Mouse (Mus musculus): ENCODE measurements around the gene Stac2. TPM values are rescaled to one million over a fixed set of nuclear protein-coding genes. Genes with fewer than 3 reads are reported as not detected.

Stac2 gene
- polyA plus RNA-seq, 1 experiment from 2014 or later: 7.9 TPM

DNA sequence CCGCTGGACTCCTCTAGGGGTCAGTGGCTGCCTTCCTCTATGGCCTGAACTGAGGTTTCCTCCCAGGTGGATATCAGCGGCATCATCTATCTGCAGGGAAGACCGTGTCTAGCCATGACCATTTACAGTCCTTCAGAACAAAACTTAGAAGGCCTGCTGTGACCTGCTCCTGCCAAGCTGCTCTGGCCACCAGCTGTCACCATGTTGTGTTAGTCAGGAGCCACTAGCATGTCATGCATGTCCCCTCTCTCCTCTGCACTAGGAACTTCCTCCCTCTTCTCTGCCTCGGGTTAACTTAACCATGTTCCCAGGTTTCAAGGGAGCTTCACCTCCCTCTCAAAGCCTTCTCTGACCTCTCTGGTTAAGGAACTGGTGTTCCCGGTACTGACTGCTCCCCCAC is 53.5 kb downstream of the Stac2 start:
- H3K9me3 ChIP-seq (ENCODE audit: control insufficient read depth, low read length): no peaks in the 10 kb centered on the region
- ATAC-seq: no peak
- no peak overlapping the region for H3K4me2 ChIP-seq (ENCODE audit: low read length)
- no peak overlapping the region for H3K4me3 ChIP-seq (ENCODE audit: low read length)
- peaks cover 8% of the 10 kb centered on the region; the same call in 1 of the 2 replicates for H3K36me3 ChIP-seq (ENCODE audit: control insufficient read depth, insufficient read depth, low read length)
- H3K9ac ChIP-seq (ENCODE audit: low read depth, low read length): no peak overlapping the region
- WGBS: 59% methylated on average over 5 of the region's 5 CpGs
- H3K27me3 ChIP-seq (replicated peaks; ENCODE audit: control insufficient read depth, insufficient read depth, low read length): no peaks in the 10 kb centered on the region
- peaks cover 9% of the 10 kb centered on the region for H3K4me1 ChIP-seq (ENCODE audit: control insufficient read depth, insufficient read depth, low read depth, low read length)
- no peak overlapping the region for H3K27ac ChIP-seq (ENCODE audit: low read depth, low read length)

DNA sequence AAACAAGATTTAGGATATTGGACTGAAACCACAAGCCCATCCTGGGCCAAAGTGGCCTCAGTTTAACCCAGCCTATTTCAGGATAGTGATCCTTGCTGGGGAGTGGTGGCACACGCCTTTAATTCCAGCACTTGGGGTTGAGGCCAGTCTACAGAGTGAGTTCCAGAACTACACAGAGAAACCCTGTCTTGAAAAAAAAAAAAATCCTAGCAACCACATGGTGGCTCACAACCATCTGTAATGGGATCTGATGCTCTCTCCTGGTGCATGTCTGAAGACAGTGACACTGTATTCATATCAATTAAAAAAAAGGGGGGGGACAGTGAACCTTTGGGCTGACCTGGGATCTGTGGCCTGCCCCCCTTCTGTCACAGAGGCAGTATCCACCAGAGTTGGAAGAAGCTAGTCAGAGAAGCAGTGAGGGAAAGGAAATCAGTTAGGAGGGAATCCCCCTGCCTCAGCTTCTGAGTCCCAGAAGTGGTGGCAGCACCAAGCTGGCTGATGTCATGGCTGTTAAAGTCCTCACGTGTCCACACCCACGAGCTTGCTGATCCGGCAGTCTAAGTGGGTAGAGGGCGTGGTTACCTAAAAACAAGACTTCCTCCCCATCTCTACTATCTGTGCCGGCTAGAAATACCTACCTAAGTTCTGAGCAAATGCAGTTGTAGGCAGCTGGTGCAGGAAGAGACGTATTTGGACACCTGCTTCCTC is 54.2 kb downstream of the Stac2 start:
- ATAC-seq: no peak
- Histone ChIP-seq H3K27me3 (replicated peaks; ENCODE audit: control insufficient read depth, insufficient read depth, low read length) (no peaks in the 10 kb centered on the region), H3K36me3 (ENCODE audit: control insufficient read depth, insufficient read depth, low read length) (peaks cover 3% of the 10 kb centered on the region; the same call in 1 of the 2 replicates), H3K4me3 (ENCODE audit: low read length) (no peak overlapping the region), H3K4me1 (ENCODE audit: control insufficient read depth, insufficient read depth, low read depth, low read length) (peaks cover 9% of the 10 kb centered on the region), H3K27ac (ENCODE audit: low read depth, low read length) (no peak overlapping the region), H3K9me3 (ENCODE audit: control insufficient read depth, low read length) (no peaks in the 10 kb centered on the region), H3K9ac (ENCODE audit: low read depth, low read length) (no peak overlapping the region), H3K4me2 (ENCODE audit: low read length) (no peak overlapping the region)
- 67% methylated on average over 7 of the region's 7 CpGs for WGBS

DNA sequence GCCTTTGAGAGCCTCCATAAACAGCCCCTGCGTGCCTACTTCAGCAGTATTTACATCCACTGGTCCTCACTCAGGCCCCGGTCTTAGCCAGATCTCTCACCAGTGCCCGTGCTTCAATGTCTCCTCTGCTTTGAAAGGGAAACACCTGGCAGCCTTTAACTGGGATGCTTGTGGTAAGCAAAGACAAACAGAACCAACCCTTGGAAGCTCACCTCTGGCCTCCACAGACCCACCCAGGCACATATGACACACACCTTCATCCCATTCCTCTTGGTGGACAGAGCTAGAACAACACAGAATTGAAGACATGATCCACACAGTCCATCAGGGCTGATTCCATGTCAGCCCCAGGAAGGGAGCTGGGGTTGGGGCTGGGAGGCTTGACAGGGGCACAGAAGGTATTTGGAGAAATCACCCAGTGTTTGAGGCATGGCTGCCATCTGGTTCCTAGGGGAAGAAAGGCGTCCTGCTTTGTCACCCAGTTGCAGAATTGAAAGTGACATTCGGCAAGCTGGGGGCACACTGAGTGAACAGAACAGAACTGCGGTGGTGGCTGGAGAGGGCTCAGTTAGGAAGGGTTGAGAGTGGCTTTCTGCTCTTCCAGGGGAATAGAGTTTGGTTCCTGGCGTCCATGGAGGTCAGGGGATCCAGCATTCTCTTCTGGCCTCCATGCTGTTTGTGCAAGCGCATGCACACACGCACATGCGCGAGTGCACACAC is 55.0 kb downstream of the Stac2 start:
- Histone ChIP-seq H3K9ac (ENCODE audit: low read depth, low read length) (no peak overlapping the region), H3K27ac (ENCODE audit: low read depth, low read length) (no peak overlapping the region), H3K9me3 (ENCODE audit: control insufficient read depth, low read length) (no peaks in the 10 kb centered on the region), H3K4me1 (ENCODE audit: control insufficient read depth, insufficient read depth, low read depth, low read length) (peaks cover 9% of the 10 kb centered on the region), H3K4me3 (ENCODE audit: low read length) (no peak overlapping the region), H3K4me2 (ENCODE audit: low read length) (no peak overlapping the region), H3K36me3 (ENCODE audit: control insufficient read depth, insufficient read depth, low read length) (peaks cover 3% of the 10 kb centered on the region; the same call in 1 of the 2 replicates), H3K27me3 (replicated peaks; ENCODE audit: control insufficient read depth, insufficient read depth, low read length) (no peaks in the 10 kb centered on the region)
- whole genome bisulfite sequencing: 78% methylated on average over 11 of the region's 11 CpGs
- ATAC-seq: no peak

DNA sequence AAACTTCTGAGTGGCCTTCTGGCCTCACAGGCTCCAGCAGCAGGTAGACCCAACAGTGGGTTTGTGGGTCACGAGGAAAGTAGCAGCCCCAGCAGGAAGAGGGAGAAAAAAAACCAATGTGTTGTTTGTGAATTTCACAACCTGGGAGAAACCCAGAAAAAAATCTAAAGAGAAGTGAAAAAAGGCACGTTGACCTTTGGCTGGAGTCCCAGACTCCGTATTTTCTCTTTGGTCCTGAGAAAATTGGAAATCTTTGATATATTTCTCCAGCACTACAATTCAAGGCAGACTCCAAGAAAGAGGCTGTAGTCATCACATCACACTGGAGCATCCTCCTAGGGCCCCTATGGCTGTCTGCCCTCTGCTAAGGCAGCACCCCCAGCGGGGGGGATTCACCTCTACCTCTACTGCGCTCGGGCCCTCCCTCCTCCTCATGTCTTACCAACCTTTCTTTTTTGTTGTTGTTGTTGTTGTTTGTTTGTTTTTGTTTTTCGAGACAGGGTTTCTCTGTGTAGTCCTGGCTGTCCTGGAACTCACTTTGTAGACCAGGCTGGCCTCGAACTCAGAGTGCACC is 55.8 kb downstream of the Stac2 start:
- H3K4me3 ChIP-seq (ENCODE audit: low read length): no peak overlapping the region
- 75% methylated on average over 8 of the region's 8 CpGs for WGBS
- no peak overlapping the region for H3K9ac ChIP-seq (ENCODE audit: low read depth, low read length)
- H3K9me3 ChIP-seq (ENCODE audit: control insufficient read depth, low read length): no peaks in the 10 kb centered on the region
- no peaks in the 10 kb centered on the region for H3K36me3 ChIP-seq (ENCODE audit: control insufficient read depth, insufficient read depth, low read length)
- H3K4me2 ChIP-seq (ENCODE audit: low read length): no peak overlapping the region
- H3K4me1 ChIP-seq (ENCODE audit: control insufficient read depth, insufficient read depth, low read depth, low read length): peaks cover 6% of the 10 kb centered on the region
- no peaks in the 10 kb centered on the region for H3K27me3 ChIP-seq (replicated peaks; ENCODE audit: control insufficient read depth, insufficient read depth, low read length)
- H3K27ac ChIP-seq (ENCODE audit: low read depth, low read length): no peak overlapping the region
- no peak for ATAC-seq

DNA sequence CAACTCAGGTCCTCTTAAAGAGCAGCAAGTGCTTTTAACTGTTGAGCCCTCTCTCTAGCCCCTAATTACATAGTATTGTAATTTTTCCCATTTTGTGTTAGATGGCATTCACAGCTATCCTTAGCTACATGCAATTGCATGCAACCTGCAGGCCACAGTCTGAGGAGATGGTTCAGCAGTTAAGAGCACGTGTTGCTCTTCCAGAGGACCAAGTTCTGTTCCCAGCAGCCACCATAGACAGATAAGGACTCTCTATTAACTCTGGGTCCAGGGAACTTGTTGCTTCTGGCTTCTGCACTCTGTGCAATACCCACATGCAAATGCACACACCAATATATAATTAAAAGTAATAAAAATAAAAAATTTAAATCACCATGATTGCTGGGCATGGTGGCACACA is 56.6 kb downstream of the Stac2 start:
- H3K36me3 ChIP-seq (ENCODE audit: control insufficient read depth, insufficient read depth, low read length): no peaks in the 10 kb centered on the region
- H3K27ac ChIP-seq (ENCODE audit: low read depth, low read length): no peak overlapping the region
- no peak overlapping the region for H3K4me3 ChIP-seq (ENCODE audit: low read length)
- WGBS: 80% methylated on average over 1 of the region's 1 CpGs
- H3K4me2 ChIP-seq (ENCODE audit: low read length): no peak overlapping the region
- no peak overlapping the region for H3K9ac ChIP-seq (ENCODE audit: low read depth, low read length)
- ATAC-seq: no peak
- H3K4me1 ChIP-seq (ENCODE audit: control insufficient read depth, insufficient read depth, low read depth, low read length): peaks cover 6% of the 10 kb centered on the region
- H3K27me3 ChIP-seq (replicated peaks; ENCODE audit: control insufficient read depth, insufficient read depth, low read length): no peaks in the 10 kb centered on the region
- H3K9me3 ChIP-seq (ENCODE audit: control insufficient read depth, low read length): no peaks in the 10 kb centered on the region

DNA sequence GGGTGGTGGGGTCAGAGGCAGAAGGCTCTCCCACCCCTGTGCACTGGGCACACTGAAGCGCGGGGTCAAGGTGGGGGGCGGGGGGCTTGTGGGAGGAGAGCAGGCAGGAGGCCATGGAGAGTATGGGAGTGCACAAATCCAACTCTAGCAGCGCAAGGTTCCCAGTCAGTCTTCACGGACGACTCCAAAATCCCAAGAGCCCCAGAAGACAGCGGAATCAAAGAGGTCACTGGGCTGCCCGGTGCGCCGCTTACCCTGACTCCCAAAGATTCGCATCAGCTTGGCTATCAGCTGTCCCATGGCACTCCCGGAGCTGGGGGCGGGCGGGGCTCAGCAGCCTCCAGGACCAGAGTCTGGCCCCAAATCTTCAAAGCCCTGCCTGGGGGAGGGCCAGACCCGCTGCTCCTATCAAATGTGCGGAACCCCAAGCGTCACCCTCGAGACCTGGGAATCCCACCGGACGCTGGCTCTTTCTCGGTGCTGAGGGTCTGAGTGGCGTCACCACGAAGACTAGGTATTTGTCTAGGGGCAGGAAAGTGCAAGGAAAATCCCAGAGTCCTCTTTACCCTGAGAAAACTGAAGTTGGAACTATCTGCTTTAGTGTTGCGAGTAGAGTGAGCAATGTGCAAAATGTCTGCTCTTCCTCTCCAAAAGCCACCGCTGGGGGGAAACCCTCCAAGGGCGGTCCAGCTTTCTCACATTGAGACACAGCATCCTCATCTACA is 57.5 kb downstream of the Stac2 start, which contains the start of gene Arl5c:
Arl5c (minus strand) TSS at position 618 of the 725 bp plus-strand sequence.
- Histone ChIP-seq H3K27ac (ENCODE audit: low read depth, low read length) (no peak within 1 kb of the TSS), H3K36me3 (ENCODE audit: control insufficient read depth, insufficient read depth, low read length) (no peaks in the 10 kb centered on the region), H3K27me3 (replicated peaks; ENCODE audit: control insufficient read depth, insufficient read depth, low read length) (no peaks in the 10 kb centered on the region), H3K4me2 (ENCODE audit: low read length) (peak within 1 kb of the TSS; percentile 84), H3K9me3 (ENCODE audit: control insufficient read depth, low read length) (no peaks in the 10 kb centered on the region), H3K9ac (ENCODE audit: low read depth, low read length) (peak within 1 kb of the TSS; percentile 55), H3K4me1 (ENCODE audit: control insufficient read depth, insufficient read depth, low read depth, low read length) (peaks cover 6% of the 10 kb centered on the region), H3K4me3 (ENCODE audit: low read length) (peak within 1 kb of the TSS; percentile 45)
- 1% methylated on average over 26 of the region's 26 CpGs for WGBS
- 0 out of 2 replicates have a peak, but pooled peaks have one; percentile 34 for ATAC-seq

DNA sequence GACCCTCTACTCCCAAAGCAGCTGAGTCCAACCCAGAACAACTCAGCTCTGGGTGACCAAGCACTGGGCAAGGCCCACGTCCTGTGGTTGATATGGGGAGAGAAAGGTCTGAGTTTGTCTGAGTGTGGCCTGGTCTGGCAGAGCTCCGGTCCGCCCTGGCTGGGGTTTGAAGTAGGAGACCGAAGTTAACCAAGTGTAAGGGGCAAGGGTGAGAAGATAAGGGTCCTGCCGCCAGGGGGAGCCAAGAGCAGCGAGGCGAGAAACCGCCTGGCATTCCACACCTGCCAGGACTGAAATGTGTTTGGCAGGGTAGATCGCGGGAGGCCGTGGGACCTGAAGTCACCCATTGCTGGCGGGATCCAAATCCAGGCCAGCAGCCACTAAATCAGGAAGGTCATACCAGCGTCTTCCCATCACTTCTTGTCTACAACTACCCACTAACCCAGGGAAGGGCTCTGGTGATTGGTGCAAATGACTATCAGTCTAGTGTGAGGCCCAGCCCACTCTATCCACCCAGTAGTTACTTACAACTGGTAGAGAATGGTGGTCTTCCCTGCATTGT is 58.6 kb downstream of the Stac2 start:
- ATAC-seq: peak; percentile 64
- Histone ChIP-seq H3K36me3 (ENCODE audit: control insufficient read depth, insufficient read depth, low read length) (no peaks in the 10 kb centered on the region), H3K4me3 (ENCODE audit: low read length) (peak overlapping the region; percentile 45), H3K27ac (ENCODE audit: low read depth, low read length) (no peak overlapping the region), H3K4me1 (ENCODE audit: control insufficient read depth, insufficient read depth, low read depth, low read length) (peaks cover 12% of the 10 kb centered on the region), H3K27me3 (replicated peaks; ENCODE audit: control insufficient read depth, insufficient read depth, low read length) (no peaks in the 10 kb centered on the region), H3K9ac (ENCODE audit: low read depth, low read length) (no peak overlapping the region), H3K4me2 (ENCODE audit: low read length) (peak overlapping the region; percentile 84), H3K9me3 (ENCODE audit: control insufficient read depth, low read length) (no peaks in the 10 kb centered on the region)
- 9% methylated on average over 13 of the region's 13 CpGs for WGBS

DNA sequence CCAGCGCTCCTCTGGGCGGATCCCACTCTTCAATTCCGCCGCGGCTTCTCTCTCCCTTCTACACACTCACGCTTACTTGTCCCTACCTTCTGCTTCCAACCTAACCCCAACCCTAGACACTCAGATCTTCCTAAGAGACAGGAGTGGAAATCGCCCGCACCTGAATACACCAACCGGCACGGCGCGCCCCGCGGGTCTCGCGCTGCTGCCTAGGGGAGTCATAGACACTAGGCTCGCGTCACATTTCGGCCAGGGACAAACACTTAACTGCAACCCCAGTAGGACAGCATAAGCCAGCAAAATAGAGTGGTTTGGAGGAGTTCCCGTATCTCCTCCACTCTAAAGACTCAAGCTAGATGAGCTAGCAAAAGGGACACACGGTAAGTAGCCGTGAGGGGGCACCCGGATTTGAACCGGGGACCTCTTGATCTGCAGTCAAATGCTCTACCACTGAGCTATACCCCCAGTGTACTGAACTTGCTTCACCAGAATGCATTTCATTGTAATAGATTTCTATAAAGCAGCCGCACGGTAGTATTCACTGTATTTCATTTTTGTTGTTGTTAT is 64.6 kb downstream of the Stac2 start:
- WGBS: under 1% methylated on average over 26 of the region's 26 CpGs
- H3K4me1 ChIP-seq (ENCODE audit: control insufficient read depth, insufficient read depth, low read depth, low read length): peaks cover 14% of the 10 kb centered on the region
- H3K27ac ChIP-seq (ENCODE audit: low read depth, low read length): peak overlapping the region; percentile 91
- H3K4me3 ChIP-seq (ENCODE audit: low read length): peak overlapping the region; percentile 91
- peaks cover 18% of the 10 kb centered on the region for H3K27me3 ChIP-seq (replicated peaks; ENCODE audit: control insufficient read depth, insufficient read depth, low read length)
- H3K4me2 ChIP-seq (ENCODE audit: low read length): peak overlapping the region; percentile 77
- peak; percentile 90 for ATAC-seq
- no peaks in the 10 kb centered on the region for H3K36me3 ChIP-seq (ENCODE audit: control insufficient read depth, insufficient read depth, low read length)
- H3K9ac ChIP-seq (ENCODE audit: low read depth, low read length): peak overlapping the region; percentile 83
- H3K9me3 ChIP-seq (ENCODE audit: control insufficient read depth, low read length): no peaks in the 10 kb centered on the region

Measured in hindbrain, embryonic 16.5 days (tissue).